Mouse (Mus musculus): ENCODE results near the gene Ces5a. TPM values are rescaled to one million over a fixed set of nuclear protein-coding genes. Genes with fewer than 3 reads are reported as not detected.

Ces5a gene
- polyA plus RNA-seq, 1 experiment from 2014 or later, result not detected

DNA sequence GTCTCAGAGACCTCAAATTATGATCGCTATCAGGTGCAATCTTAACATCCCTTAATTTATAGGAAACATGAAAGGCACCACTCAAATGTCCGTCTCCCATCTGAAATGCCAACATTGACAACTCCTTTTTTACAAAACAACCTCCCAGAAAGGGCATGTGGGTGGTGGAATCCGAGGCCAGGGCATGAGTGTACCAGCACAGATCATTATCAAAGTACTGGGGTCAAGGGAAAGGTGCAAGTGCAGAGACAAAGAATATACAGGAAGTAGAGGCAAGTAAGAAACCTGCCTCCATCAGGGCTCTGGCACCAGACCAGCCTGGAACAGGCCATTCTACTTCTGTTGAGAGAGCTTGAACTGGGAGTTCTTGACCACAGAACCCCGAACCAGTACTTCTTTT, 29.0 kb upstream of the Ces5a start:
- no peaks in the 10 kb centered on the region for H3K27me3 ChIP-seq (ENCODE audit: control insufficient read depth, insufficient read depth, low read length)
- WGBS, result 73% methylated on average over 4 of the region's 4 CpGs
- H3K36me3 ChIP-seq (replicated peaks; ENCODE audit: control insufficient read depth, insufficient read depth, low read depth, low read length), result no peaks in the 10 kb centered on the region

DNA sequence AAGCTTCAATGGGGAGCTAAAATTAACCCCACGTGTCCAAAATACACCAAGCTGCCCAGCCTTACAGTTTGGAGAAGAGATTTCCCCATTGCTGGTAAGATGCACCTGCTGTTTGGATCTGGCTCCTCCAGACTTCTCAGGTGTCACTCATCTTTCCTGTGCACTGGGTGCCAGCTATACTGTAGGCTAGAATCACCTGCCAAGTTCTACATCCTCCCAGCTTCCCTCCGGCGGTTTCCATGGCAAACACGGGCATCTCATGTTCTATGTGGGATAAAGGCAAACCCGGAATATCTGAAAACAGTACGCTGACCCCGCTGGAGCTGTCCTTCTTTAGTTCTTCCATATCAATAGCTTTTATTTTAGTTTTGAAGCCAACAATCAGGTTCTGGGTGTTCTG, 27.9 kb upstream of the Ces5a start:
- H3K36me3 ChIP-seq (replicated peaks; ENCODE audit: control insufficient read depth, insufficient read depth, low read depth, low read length), result no peaks in the 10 kb centered on the region
- H3K27me3 ChIP-seq (ENCODE audit: control insufficient read depth, insufficient read depth, low read length), result no peaks in the 10 kb centered on the region
- H3K9ac ChIP-seq (replicated peaks; ENCODE audit: low read length), result no peak overlapping the region
- H3K9me3 ChIP-seq (replicated peaks; ENCODE audit: control insufficient read depth, low read length), result no peaks in the 10 kb centered on the region
- no peak overlapping the region for H3K4me2 ChIP-seq (ENCODE audit: low read depth, low read length)
- 79% methylated on average over 7 of the region's 7 CpGs for WGBS
- H3K27ac ChIP-seq (replicated peaks; ENCODE audit: low read depth, low read length), result no peak overlapping the region
- DNase-seq (ENCODE audit: low spot score) (no peak), ATAC-seq (replicated peaks; ENCODE audit: insufficient number of reproducible peaks, low FRiP score, low TSS enrichment, low read depth) (no peak)
- H3K4me1 ChIP-seq (ENCODE audit: control insufficient read depth, insufficient read depth, low read length), result no peaks in the 10 kb centered on the region
- H3K4me3 ChIP-seq (ENCODE audit: low read depth, low read length), result no peak overlapping the region

More for the DNA sequence above, 29.0 kb upstream of the Ces5a start:
- Histone ChIP-seq H3K9ac (replicated peaks; ENCODE audit: low read length) (no peak overlapping the region), H3K4me2 (ENCODE audit: low read depth, low read length) (no peak overlapping the region), H3K4me3 (ENCODE audit: low read depth, low read length) (no peak overlapping the region), H3K9me3 (replicated peaks; ENCODE audit: control insufficient read depth, low read length) (no peaks in the 10 kb centered on the region; the same call in 1 of the 2 replicates), H3K27ac (replicated peaks; ENCODE audit: low read depth, low read length) (no peak overlapping the region), H3K4me1 (ENCODE audit: control insufficient read depth, insufficient read depth, low read length) (no peaks in the 10 kb centered on the region)
- DNase-seq (ENCODE audit: low spot score), result no peak
- ATAC-seq (replicated peaks; ENCODE audit: insufficient number of reproducible peaks, low FRiP score, low TSS enrichment, low read depth), result no peak

DNA sequence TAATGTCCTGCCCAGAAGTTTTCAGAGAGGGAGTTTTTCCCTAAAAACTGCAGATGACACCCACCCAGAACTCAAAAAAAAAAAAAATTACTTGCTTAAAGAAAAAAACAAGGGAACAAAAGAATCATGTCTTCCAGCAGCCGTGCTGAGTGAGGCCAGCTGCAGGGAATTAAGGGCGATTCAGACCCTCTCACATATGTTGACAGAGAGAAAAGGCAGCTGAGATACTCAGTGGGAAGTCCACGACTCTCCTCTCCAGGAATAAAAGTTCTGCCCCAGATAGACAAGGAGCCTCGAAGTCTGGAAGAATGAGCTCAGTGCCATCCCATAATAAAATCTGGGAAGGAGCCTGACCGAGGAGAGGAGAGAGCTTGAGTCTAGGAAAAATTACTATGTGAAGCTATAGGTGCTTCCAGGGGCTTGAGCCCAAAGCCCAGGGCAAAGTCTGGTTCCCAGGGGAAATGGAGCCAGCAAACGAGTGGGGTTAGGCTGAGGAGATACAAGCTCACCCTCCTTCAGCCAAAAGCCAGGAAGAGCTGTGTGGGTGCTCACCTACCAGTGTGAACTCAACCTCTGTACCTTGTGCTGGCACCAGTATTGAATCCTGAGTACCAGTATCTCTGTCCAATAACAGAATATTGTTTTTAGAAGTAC, 27.1 kb upstream of the Ces5a start:
- Histone ChIP-seq H3K9me3 (replicated peaks; ENCODE audit: control insufficient read depth, low read length) (no peaks in the 10 kb centered on the region), H3K4me3 (ENCODE audit: low read depth, low read length) (no peak overlapping the region), H3K36me3 (replicated peaks; ENCODE audit: control insufficient read depth, insufficient read depth, low read depth, low read length) (no peaks in the 10 kb centered on the region), H3K4me1 (ENCODE audit: control insufficient read depth, insufficient read depth, low read length) (no peaks in the 10 kb centered on the region), H3K27ac (replicated peaks; ENCODE audit: low read depth, low read length) (no peak overlapping the region), H3K9ac (replicated peaks; ENCODE audit: low read length) (no peak overlapping the region), H3K27me3 (ENCODE audit: control insufficient read depth, insufficient read depth, low read length) (no peaks in the 10 kb centered on the region), H3K4me2 (ENCODE audit: low read depth, low read length) (no peak overlapping the region)
- 31% methylated on average over 6 of the region's 6 CpGs for whole genome bisulfite sequencing
- no peak for ATAC-seq (replicated peaks; ENCODE audit: insufficient number of reproducible peaks, low FRiP score, low TSS enrichment, low read depth)
- peak; percentile 29 for DNase-seq (ENCODE audit: low spot score)

DNA sequence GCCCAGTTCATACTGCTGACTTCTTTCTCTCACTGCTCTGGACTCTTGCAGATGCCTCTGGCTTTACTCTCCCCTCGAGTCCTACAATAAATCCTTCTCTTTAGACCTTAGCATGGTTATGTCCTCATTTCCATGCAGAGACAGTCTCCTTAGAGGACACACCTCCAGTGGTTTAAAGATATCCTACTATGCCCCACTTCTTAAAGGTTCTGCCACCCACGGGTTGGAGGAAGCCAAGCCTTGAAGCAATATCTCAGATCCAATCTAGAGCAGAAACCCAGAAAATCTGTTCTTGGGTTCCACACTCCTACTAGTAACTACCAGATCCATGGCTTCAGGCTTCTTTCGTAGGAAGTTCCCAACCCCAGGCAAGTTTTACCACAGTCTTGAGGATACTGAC, 25.6 kb upstream of the Ces5a start:
- H3K27ac ChIP-seq (replicated peaks; ENCODE audit: low read depth, low read length), result no peak overlapping the region
- WGBS, result 80% methylated on average over 3 of the region's 3 CpGs
- H3K27me3 ChIP-seq (ENCODE audit: control insufficient read depth, insufficient read depth, low read length), result no peaks in the 10 kb centered on the region
- H3K9me3 ChIP-seq (replicated peaks; ENCODE audit: control insufficient read depth, low read length), result no peaks in the 10 kb centered on the region
- H3K4me2 ChIP-seq (ENCODE audit: low read depth, low read length), result no peak overlapping the region
- DNase-seq (ENCODE audit: low spot score), result no peak
- no peak overlapping the region for H3K4me3 ChIP-seq (ENCODE audit: low read depth, low read length)
- no peaks in the 10 kb centered on the region for H3K36me3 ChIP-seq (replicated peaks; ENCODE audit: control insufficient read depth, insufficient read depth, low read depth, low read length)
- H3K4me1 ChIP-seq (ENCODE audit: control insufficient read depth, insufficient read depth, low read length), result no peaks in the 10 kb centered on the region
- no peak for ATAC-seq (replicated peaks; ENCODE audit: insufficient number of reproducible peaks, low FRiP score, low TSS enrichment, low read depth)
- H3K9ac ChIP-seq (replicated peaks; ENCODE audit: low read length), result no peak overlapping the region

DNA sequence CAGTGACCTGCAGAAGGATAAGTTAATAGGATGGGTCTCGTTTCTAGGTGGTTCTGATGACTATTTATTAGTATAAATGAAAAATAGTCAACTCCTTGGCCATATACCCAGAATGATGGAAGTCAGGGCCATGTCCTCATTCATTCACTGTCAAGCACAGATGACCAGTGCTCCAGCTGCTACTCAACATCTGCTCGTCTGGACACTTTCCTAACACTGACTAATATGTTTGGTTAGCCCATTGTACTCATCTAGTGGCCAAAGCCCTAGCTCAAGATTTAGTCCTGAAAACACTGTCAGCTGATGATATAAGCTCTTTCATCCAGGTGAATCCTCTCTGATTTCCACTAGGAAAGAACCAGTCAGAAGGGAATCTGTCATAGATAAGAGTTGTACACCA, 24.1 kb upstream of the Ces5a start:
- no peak overlapping the region for H3K27ac ChIP-seq (replicated peaks; ENCODE audit: low read depth, low read length)
- H3K4me2 ChIP-seq (ENCODE audit: low read depth, low read length), result no peak overlapping the region
- no peaks in the 10 kb centered on the region for H3K36me3 ChIP-seq (replicated peaks; ENCODE audit: control insufficient read depth, insufficient read depth, low read depth, low read length)
- H3K27me3 ChIP-seq (ENCODE audit: control insufficient read depth, insufficient read depth, low read length), result no peaks in the 10 kb centered on the region
- 75% methylated on average over 2 of the region's 2 CpGs for WGBS
- no peaks in the 10 kb centered on the region for H3K9me3 ChIP-seq (replicated peaks; ENCODE audit: control insufficient read depth, low read length)
- H3K4me1 ChIP-seq (ENCODE audit: control insufficient read depth, insufficient read depth, low read length), result no peaks in the 10 kb centered on the region
- DNase-seq (ENCODE audit: low spot score) (no peak), ATAC-seq (replicated peaks; ENCODE audit: insufficient number of reproducible peaks, low FRiP score, low TSS enrichment, low read depth) (no peak)
- no peak overlapping the region for H3K9ac ChIP-seq (replicated peaks; ENCODE audit: low read length)
- no peak overlapping the region for H3K4me3 ChIP-seq (ENCODE audit: low read depth, low read length)

DNA sequence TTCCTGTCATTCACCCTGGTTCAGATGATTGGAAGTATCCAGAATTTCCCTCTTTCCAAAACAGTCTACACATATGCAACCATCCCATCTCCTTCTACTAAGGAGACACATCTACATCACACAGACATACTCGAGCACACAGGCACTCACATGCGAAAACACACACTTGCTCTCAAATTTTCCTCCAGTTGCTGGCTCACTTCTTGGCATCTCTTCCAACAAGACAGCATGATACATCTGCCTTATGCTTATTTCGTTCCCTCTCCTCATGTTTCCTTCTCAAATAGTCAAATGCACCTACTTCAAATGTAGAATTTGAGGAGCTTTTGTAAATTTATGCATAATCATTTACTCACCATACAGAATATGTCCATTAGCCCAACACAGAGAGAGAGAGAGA, 33.0 kb downstream of the Ces5a start:
- ATAC-seq (replicated peaks; ENCODE audit: insufficient number of reproducible peaks, low FRiP score, low TSS enrichment, low read depth) (no peak), DNase-seq (ENCODE audit: low spot score) (no peak)
- 75% methylated on average over 3 of the region's 3 CpGs for WGBS
- no peaks in the 10 kb centered on the region for H3K9me3 ChIP-seq (replicated peaks; ENCODE audit: control insufficient read depth, low read length)
- no peaks in the 10 kb centered on the region for H3K36me3 ChIP-seq (replicated peaks; ENCODE audit: control insufficient read depth, insufficient read depth, low read depth, low read length)
- H3K9ac ChIP-seq (replicated peaks; ENCODE audit: low read length), result no peak overlapping the region
- H3K4me3 ChIP-seq (ENCODE audit: low read depth, low read length), result no peak overlapping the region
- H3K4me2 ChIP-seq (ENCODE audit: low read depth, low read length), result no peak overlapping the region
- H3K4me1 ChIP-seq (ENCODE audit: control insufficient read depth, insufficient read depth, low read length), result no peaks in the 10 kb centered on the region
- no peaks in the 10 kb centered on the region for H3K27me3 ChIP-seq (ENCODE audit: control insufficient read depth, insufficient read depth, low read length)
- H3K27ac ChIP-seq (replicated peaks; ENCODE audit: low read depth, low read length), result no peak overlapping the region

DNA sequence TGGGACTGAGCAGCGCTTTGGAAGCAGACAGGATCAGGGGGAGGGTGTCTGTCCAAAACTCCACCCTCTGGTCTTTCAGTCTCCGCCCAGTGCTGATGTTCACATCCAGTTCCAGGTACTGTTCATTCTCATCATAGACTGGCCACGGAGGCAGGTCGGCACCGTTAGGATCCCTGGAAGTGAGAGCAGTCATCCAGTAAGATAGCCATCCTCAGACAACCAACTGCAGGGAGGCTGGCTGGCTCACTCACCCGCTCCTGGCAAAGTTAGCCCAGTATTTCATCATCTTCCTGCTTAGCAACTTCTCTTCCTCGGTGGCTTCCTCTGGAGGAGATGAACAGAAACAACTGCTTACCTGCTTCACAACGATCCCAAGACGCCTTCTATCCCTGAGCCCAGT, 36.2 kb downstream of the Ces5a start:
- H3K4me1 ChIP-seq (ENCODE audit: control insufficient read depth, insufficient read depth, low read length), result no peaks in the 10 kb centered on the region
- H3K36me3 ChIP-seq (replicated peaks; ENCODE audit: control insufficient read depth, insufficient read depth, low read depth, low read length), result no peaks in the 10 kb centered on the region
- DNase-seq (ENCODE audit: low spot score) (no peak), ATAC-seq (replicated peaks; ENCODE audit: insufficient number of reproducible peaks, low FRiP score, low TSS enrichment, low read depth) (no peak)
- WGBS, result 36% methylated on average over 9 of the region's 9 CpGs
- H3K4me2 ChIP-seq (ENCODE audit: low read depth, low read length), result no peak overlapping the region
- no peak overlapping the region for H3K27ac ChIP-seq (replicated peaks; ENCODE audit: low read depth, low read length)
- H3K27me3 ChIP-seq (ENCODE audit: control insufficient read depth, insufficient read depth, low read length), result no peaks in the 10 kb centered on the region
- no peak overlapping the region for H3K4me3 ChIP-seq (ENCODE audit: low read depth, low read length)
- no peaks in the 10 kb centered on the region for H3K9me3 ChIP-seq (replicated peaks; ENCODE audit: control insufficient read depth, low read length)
- no peak overlapping the region for H3K9ac ChIP-seq (replicated peaks; ENCODE audit: low read length)

DNA sequence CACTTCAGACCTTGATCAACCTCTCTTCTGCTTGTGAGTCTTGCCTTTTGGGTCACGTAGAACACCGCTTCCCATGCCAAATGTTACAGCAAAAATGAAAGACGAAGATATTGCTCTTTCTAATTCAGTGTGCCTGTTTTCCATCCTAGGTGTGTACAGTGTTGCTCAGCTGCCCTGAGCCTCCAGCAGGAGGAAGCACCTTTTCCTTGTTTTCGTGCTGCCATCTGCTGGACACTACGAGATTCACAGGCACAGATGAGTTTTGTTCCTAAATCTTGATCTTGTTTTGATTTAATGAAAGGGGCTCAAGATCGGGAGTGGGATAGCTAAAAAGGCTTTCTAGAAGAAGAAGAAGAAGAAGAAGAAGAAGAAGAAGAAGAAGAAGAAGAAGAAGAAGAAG, 40.3 kb downstream of the Ces5a start:
- no peaks in the 10 kb centered on the region for H3K36me3 ChIP-seq (replicated peaks; ENCODE audit: control insufficient read depth, insufficient read depth, low read depth, low read length)
- H3K4me2 ChIP-seq (ENCODE audit: low read depth, low read length), result no peak overlapping the region
- H3K9ac ChIP-seq (replicated peaks; ENCODE audit: low read length), result no peak overlapping the region
- no peaks in the 10 kb centered on the region for H3K27me3 ChIP-seq (ENCODE audit: control insufficient read depth, insufficient read depth, low read length)
- 17% methylated on average over 6 of the region's 6 CpGs for WGBS
- no peaks in the 10 kb centered on the region for H3K9me3 ChIP-seq (replicated peaks; ENCODE audit: control insufficient read depth, low read length)
- DNase-seq (ENCODE audit: low spot score) (peak; percentile 67), ATAC-seq (replicated peaks; ENCODE audit: insufficient number of reproducible peaks, low FRiP score, low TSS enrichment, low read depth) (no peak)
- no peak overlapping the region for H3K4me3 ChIP-seq (ENCODE audit: low read depth, low read length)
- H3K27ac ChIP-seq (replicated peaks; ENCODE audit: low read depth, low read length), result no peak overlapping the region
- H3K4me1 ChIP-seq (ENCODE audit: control insufficient read depth, insufficient read depth, low read length), result no peaks in the 10 kb centered on the region
